Mouse (Mus musculus): Measurements from ENCODE around the gene Atp8a2. TPM values are rescaled to one million over a fixed set of nuclear protein-coding genes. Genes with fewer than 3 reads are reported as not detected.
"Not testable (repeated sequence)": the region's sequence is repeated elsewhere in the genome, so short reads cannot be mapped to it uniquely, and the experiment has no call there.

Atp8a2 gene
- polyA plus RNA-seq, 1 experiment from 2014 or later = 14.1 TPM

DNA sequence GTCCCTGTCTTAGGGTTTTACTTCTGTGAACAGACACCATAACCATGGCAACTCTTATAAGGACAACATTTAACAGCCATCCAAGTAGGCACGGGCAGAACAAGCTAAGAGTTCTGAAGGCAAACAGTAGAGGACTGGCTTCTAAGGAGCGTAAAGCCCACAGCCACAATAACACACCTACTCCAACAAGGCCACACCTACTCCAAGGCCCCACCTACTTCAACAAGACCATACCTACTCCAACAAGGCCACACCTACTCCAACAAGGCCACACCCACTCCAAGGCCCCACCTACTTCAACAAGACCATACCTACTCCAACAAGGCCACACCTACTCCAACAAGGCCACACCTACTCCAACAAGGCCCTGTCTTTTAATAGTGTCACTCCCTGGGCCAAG is 386.7 kb downstream of the Atp8a2 start:
- not testable (repeated sequence) for H3K27ac ChIP-seq; H3K36me3 ChIP-seq (replicated peaks); H3K4me3 ChIP-seq (replicated peaks); H3K9ac ChIP-seq; H3K27me3 ChIP-seq; H3K4me2 ChIP-seq; ATAC-seq (ENCODE audit: low FRiP score); H3K4me1 ChIP-seq; H3K9me3 ChIP-seq
- WGBS = 91% methylated on average over 2 of the region's 2 CpGs

GRCm38 (mm10) chr14:59809790-59810189 is 387.2 kb downstream of the Atp8a2 start:
- H3K27ac ChIP-seq = no peak overlapping the region
- H3K4me1 ChIP-seq = no peaks in the 10 kb centered on the region
- no peaks in the 10 kb centered on the region for H3K27me3 ChIP-seq
- H3K36me3 ChIP-seq (replicated peaks) = no peaks in the 10 kb centered on the region
- H3K9ac ChIP-seq = no peak overlapping the region
- 81% methylated on average over 4 of the region's 4 CpGs for WGBS
- no peak for ATAC-seq (ENCODE audit: low FRiP score)
- H3K4me2 ChIP-seq = no peak overlapping the region
- no peaks in the 10 kb centered on the region for H3K9me3 ChIP-seq
- H3K4me3 ChIP-seq (replicated peaks) = no peak overlapping the region

GRCm38 (mm10) chr14:59807528-59808300 is 389.3 kb downstream of the Atp8a2 start:
- Histone ChIP-seq H3K9me3 (0 out of 2 replicates have a peak, but pooled peaks cover 3% of the 10 kb centered on the region), H3K4me3 (replicated peaks) (no peak overlapping the region), H3K27ac (no peak overlapping the region), H3K4me2 (no peak overlapping the region), H3K4me1 (no peaks in the 10 kb centered on the region), H3K36me3 (replicated peaks) (no peaks in the 10 kb centered on the region), H3K27me3 (no peaks in the 10 kb centered on the region), H3K9ac (no peak overlapping the region)
- WGBS = 82% methylated on average over 7 of the region's 7 CpGs
- no peak for ATAC-seq (ENCODE audit: low FRiP score)

- no peaks in the 10 kb centered on the region for H3K36me3 ChIP-seq (replicated peaks)
Observed at GRCm38 (mm10) chr14:59806910-59807309, 390.1 kb downstream of the Atp8a2 start.

GRCm38 (mm10) chr14:59806159-59806558 is 390.8 kb downstream of the Atp8a2 start:
- no peak for ATAC-seq (ENCODE audit: low FRiP score)
- no peak overlapping the region for H3K9ac ChIP-seq
- H3K9me3 ChIP-seq = 0 out of 2 replicates have a peak, but pooled peaks cover 3% of the 10 kb centered on the region
- no peak overlapping the region for H3K4me2 ChIP-seq
- H3K4me1 ChIP-seq = no peaks in the 10 kb centered on the region
- no peak overlapping the region for H3K4me3 ChIP-seq (replicated peaks)
- H3K27me3 ChIP-seq = no peaks in the 10 kb centered on the region
- WGBS = 62% methylated on average over 4 of the region's 4 CpGs
- H3K27ac ChIP-seq = no peak overlapping the region
- H3K36me3 ChIP-seq (replicated peaks) = no peaks in the 10 kb centered on the region

More at GRCm38 (mm10) chr14:59806910-59807309, 390.1 kb downstream of the Atp8a2 start:
- H3K4me2 ChIP-seq = no peak overlapping the region
- H3K9ac ChIP-seq = no peak overlapping the region
- no peak overlapping the region for H3K27ac ChIP-seq
- no peaks in the 10 kb centered on the region for H3K4me1 ChIP-seq
- no peaks in the 10 kb centered on the region for H3K27me3 ChIP-seq
- no peak for ATAC-seq (ENCODE audit: low FRiP score)
- 0 out of 2 replicates have a peak, but pooled peaks cover 3% of the 10 kb centered on the region for H3K9me3 ChIP-seq
- 60% methylated on average over 4 of the region's 4 CpGs for WGBS
- H3K4me3 ChIP-seq (replicated peaks) = no peak overlapping the region

- H3K4me3 ChIP-seq (replicated peaks) = no peak overlapping the region
- H3K27ac ChIP-seq = no peak overlapping the region
- ATAC-seq (ENCODE audit: low FRiP score) = no peak
- H3K9me3 ChIP-seq = 0 out of 2 replicates have a peak, but pooled peaks cover 3% of the 10 kb centered on the region
- H3K9ac ChIP-seq = no peak overlapping the region
- H3K4me1 ChIP-seq = no peaks in the 10 kb centered on the region
- H3K36me3 ChIP-seq (replicated peaks) = no peaks in the 10 kb centered on the region
- 78% methylated on average over 7 of the region's 7 CpGs for WGBS
- no peaks in the 10 kb centered on the region for H3K27me3 ChIP-seq
- H3K4me2 ChIP-seq = no peak overlapping the region
Observed at GRCm38 (mm10) chr14:59805683-59806082, 391.3 kb downstream of the Atp8a2 start.

GRCm38 (mm10) chr14:59801961-59802599 is 394.9 kb downstream of the Atp8a2 start:
- no peaks in the 10 kb centered on the region for H3K36me3 ChIP-seq (replicated peaks)
- H3K4me2 ChIP-seq = no peak overlapping the region
- H3K4me1 ChIP-seq = no peaks in the 10 kb centered on the region
- H3K9me3 ChIP-seq = 0 out of 2 replicates have a peak, but pooled peaks cover 3% of the 10 kb centered on the region
- no peaks in the 10 kb centered on the region for H3K27me3 ChIP-seq
- H3K27ac ChIP-seq = no peak overlapping the region
- H3K4me3 ChIP-seq (replicated peaks) = no peak overlapping the region
- no peak for ATAC-seq (ENCODE audit: low FRiP score)
- no peak overlapping the region for H3K9ac ChIP-seq
- WGBS = 81% methylated on average over 8 of the region's 8 CpGs

- 0 out of 2 replicates have a peak, but pooled peaks cover 3% of the 10 kb centered on the region for H3K9me3 ChIP-seq
- no peak overlapping the region for H3K27ac ChIP-seq
- 92% methylated on average over 3 of the region's 3 CpGs for WGBS
- no peak overlapping the region for H3K4me3 ChIP-seq (replicated peaks)
- no peak overlapping the region for H3K9ac ChIP-seq
- no peak for ATAC-seq (ENCODE audit: low FRiP score)
- no peak overlapping the region for H3K4me2 ChIP-seq
- H3K36me3 ChIP-seq (replicated peaks) = no peaks in the 10 kb centered on the region
- no peaks in the 10 kb centered on the region for H3K27me3 ChIP-seq
- H3K4me1 ChIP-seq = no peaks in the 10 kb centered on the region
Observed at GRCm38 (mm10) chr14:59799511-59799910, 397.5 kb downstream of the Atp8a2 start.

DNA sequence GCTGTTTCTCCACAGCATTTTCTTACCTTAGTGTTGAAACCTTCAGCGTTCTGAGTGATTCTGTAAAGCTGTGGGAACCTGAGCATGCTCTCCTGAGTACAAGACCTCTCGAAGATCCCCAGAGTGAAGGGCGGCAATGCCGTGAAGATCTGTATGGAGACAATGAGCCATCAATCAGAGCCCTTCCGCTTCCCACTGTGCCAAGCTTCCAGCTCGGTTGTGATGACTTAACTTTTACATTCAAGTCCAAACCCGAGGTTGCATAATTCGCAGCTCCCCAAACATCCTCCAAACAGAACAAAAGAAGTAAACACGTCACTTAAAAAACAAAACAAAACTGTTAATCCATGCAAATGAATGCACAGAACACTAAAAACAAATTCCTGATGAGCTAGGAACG is 403.1 kb downstream of the Atp8a2 start:
- WGBS = 58% methylated on average over 10 of the region's 10 CpGs

DNA sequence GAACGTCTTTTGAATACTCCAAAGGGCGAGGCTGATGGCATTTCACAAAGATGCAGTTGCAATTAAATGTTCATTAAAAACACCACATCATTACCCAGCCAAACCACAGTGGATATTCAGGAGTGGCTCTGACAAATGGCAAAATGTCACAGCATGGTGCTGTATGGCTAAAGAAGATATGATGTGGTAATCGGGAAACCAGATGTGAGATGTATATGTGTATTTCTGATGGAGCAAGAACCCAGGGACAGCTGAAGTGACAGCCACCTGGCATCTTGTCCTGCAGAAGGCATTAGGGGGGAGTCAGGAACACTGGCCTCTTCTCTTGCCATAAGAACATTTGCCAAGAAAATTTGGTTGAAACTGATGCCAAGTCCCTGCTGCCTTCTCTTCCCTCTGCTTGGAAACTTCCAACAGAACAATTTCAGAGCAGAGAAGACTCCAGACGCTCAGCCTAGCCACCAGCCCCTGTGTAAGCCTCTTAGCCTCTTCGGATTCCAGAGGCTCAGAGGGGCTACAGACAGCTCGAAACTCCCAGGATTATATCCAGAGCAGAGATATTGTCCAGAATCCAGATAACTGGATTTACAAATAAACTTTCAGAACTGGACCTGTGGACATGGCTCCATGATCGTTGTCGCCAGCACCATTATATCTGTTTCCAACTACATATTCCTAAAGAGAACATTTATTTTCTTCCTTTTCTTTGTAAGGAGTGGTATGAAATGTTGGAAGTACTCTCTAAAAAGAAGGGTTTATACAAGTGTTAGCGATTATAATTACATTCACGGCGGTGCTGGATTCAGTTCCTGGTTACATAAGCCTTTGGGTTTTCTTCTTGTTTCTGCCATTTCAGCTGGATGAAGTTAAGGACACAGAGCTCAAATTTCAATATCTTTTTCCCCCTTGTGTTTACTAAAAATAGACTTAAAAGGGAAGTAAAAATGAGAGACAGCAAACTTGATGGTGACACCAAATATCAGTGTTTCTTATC is 413.3 kb downstream of the Atp8a2 start:
- 87% methylated on average over 11 of the region's 11 CpGs for WGBS
- no peaks in the 10 kb centered on the region for H3K36me3 ChIP-seq (replicated peaks)
- no peak overlapping the region for H3K4me3 ChIP-seq (replicated peaks)
- no peak overlapping the region for H3K4me2 ChIP-seq
- no peaks in the 10 kb centered on the region for H3K4me1 ChIP-seq
- peaks cover 7% of the 10 kb centered on the region for H3K9me3 ChIP-seq
- no peak overlapping the region for H3K9ac ChIP-seq
- no peak for ATAC-seq (ENCODE audit: low FRiP score)
- H3K27ac ChIP-seq = no peak overlapping the region
- H3K27me3 ChIP-seq = no peaks in the 10 kb centered on the region

More for the DNA sequence above, 403.1 kb downstream of the Atp8a2 start:
- Histone ChIP-seq H3K36me3 (replicated peaks) (no peaks in the 10 kb centered on the region), H3K9me3 (no peaks in the 10 kb centered on the region), H3K4me1 (no peaks in the 10 kb centered on the region), H3K4me3 (replicated peaks) (no peak overlapping the region), H3K4me2 (no peak overlapping the region), H3K27me3 (no peaks in the 10 kb centered on the region), H3K27ac (no peak overlapping the region), H3K9ac (no peak overlapping the region)
- no peak for ATAC-seq (ENCODE audit: low FRiP score)

DNA sequence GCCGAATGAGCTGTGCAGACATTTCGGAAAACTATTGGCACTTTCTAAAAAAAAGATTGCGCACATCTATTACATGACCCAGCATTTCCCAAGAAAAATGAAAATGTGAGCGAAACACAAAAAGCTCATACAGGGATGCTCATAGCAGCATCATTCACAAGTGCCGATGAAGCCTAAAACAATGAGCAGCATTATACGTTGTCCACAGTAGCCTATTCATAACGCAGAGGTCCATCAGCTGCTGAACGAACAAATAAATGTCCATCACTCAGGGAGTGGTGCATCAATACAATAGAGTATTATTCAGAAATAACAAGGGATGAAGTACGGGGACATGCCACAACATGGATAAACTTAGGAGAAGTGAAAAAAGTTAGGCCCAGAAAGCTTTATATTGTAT is 416.6 kb downstream of the Atp8a2 start:
- Histone ChIP-seq H3K4me1 (no peaks in the 10 kb centered on the region), H3K36me3 (replicated peaks) (no peaks in the 10 kb centered on the region), H3K27ac (no peak overlapping the region), H3K4me3 (replicated peaks) (no peak overlapping the region), H3K9ac (no peak overlapping the region), H3K4me2 (no peak overlapping the region), H3K9me3 (peaks cover 7% of the 10 kb centered on the region), H3K27me3 (no peaks in the 10 kb centered on the region)
- ATAC-seq (ENCODE audit: low FRiP score) = no peak
- WGBS = 67% methylated on average over 9 of the region's 9 CpGs

DNA sequence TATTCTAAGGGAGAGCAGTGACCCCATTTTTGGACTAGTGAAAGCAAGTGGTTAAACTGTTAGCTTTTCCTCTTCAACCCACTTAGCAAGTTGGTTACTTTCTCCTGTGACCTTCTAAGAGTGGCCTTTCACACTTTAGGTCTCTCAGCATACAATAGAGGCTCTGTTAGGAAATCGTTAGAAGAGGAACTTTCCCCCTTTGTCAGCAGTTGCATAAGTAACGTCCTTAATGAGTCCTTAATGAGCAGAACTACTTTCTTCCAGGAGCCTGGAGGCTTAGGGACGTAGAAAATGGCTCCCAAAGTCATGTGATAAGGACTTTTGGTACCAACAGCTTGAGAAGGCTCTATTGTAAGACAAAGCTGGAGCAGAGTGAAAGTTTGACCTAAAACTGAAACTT is 434.8 kb downstream of the Atp8a2 start:
- no peak overlapping the region for H3K4me2 ChIP-seq
- H3K27ac ChIP-seq = no peak overlapping the region
- H3K9me3 ChIP-seq = no peaks in the 10 kb centered on the region
- 24% methylated on average over 3 of the region's 3 CpGs for WGBS
- H3K27me3 ChIP-seq = peaks cover 16% of the 10 kb centered on the region; the same call in 1 of the 2 replicates
- no peaks in the 10 kb centered on the region for H3K36me3 ChIP-seq (replicated peaks)
- ATAC-seq (ENCODE audit: low FRiP score) = no peak
- peaks cover 7% of the 10 kb centered on the region for H3K4me1 ChIP-seq
- no peak overlapping the region for H3K4me3 ChIP-seq (replicated peaks)
- H3K9ac ChIP-seq = no peak overlapping the region
